Mouse (Mus musculus): ENCODE results near the gene Ergic2.
A peak's percentile ranks its signal among the peaks of the same experiment; 100 is the strongest.
"Not testable (repeated sequence)": the region's sequence is repeated elsewhere in the genome, so short reads cannot be mapped to it uniquely, and the experiment has no call there.

Ergic2 gene

DNA sequence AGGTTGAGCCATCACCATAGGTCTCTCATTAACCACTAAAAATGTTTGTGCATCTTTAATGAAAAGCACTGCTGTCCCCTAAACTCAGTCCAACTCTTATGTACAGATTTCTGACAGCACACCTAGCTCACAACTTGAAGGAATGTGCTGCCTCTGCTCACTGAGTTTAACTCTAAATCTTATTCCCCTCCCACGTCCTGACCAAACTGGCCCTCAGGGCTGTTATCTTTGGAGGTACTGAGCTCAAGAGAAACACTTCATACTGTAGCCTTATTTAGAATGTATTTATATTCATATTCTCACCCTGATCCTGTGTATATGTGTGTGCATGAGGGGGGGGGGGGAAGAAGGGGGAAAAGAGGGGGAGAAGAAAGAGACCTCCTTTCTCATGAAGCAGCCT lies 4.7 kb downstream of the Ergic2 start:
- no peak for DNase-seq

DNA sequence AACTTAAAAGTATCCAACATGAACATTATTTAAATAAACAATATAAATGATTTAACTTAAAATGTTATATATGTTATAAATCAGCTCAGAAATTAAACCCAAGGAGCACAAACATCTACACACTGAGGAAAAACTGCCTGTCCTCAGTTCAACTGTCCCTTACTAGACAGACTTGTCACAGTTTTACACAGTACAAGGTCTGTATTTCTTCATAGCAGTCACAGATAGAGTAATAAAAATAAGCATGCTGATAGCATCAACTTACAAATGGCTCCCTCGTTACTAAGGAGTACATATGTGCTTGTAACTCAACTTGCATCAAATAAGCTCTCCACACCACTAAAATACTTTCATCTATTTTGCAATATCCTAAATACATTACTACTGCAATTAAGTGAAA lies 7.0 kb downstream of the Ergic2 start:
- DNase-seq: no peak

DNA sequence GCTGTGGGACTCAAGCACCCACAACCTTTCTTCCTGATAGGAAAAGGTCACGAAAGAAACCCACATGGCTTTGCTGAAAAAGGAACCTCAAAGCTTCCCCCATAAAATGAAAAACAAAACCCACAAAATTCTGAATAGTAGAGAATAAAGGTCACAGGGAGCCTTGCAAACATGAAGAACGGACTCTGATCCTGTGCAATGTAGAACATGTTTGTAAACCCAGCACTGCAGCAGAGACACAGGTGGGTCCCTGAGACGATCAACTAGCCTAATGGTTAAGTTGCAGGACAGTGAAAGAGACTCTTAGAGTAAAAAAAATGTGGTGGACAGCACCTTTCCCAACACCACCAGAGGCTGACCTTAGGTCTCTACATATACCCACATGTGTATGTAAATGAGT lies 12.4 kb downstream of the Ergic2 start:
- no peak for DNase-seq

DNA sequence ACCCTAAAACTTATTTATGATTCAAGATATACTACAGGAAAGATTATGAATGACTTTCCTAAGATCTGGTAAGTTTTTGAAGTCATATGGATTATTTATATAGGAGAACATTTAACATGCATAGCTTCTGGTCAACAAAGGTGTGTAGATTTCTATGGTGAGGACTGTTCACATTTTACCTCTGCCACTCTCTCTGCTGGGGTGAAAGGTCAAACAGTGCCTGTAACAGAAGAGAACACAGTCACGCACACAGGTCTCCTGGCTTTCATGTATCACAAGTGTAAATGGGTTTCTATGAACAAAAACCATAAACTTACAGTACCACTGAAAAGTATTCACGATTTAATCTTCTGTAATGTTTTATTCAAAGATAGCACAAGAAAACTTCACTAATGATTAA lies 13.0 kb downstream of the Ergic2 start:
- no peak for DNase-seq

DNA sequence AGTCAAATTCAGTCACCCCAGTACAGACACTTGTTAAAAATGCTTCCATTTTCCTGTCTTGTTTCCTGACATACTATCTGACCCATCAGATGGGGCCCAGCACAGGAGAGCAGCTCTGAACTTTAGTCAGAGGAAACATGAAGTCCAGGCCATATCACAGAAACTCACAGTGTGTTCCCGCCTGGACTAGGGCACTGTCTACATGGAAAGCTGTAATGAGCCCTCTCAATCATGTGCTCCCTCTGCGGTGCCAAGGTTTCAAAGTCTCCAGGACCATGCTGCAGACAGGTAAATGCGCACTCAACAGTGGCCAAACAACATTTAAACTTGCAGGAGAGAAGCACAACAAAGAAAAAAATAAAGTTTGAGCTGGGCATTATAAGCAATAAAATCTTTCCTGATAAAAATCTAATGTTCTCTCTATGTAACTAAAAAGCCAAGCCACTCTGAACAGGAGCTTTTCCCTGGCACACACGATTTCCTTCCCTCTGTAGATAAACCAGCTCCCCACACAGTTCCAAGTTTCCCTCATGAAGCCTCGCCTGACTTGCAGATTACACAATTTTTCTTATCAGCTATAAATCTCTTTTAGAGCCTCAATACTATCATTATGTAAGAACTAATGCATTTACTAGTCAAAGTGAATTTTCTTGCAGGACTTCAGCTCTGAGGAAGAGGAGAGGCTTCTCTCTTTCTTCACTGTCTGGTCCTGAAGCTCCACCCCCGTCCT lies 18.0 kb downstream of the Ergic2 start:
- DNase-seq: no peak

DNA sequence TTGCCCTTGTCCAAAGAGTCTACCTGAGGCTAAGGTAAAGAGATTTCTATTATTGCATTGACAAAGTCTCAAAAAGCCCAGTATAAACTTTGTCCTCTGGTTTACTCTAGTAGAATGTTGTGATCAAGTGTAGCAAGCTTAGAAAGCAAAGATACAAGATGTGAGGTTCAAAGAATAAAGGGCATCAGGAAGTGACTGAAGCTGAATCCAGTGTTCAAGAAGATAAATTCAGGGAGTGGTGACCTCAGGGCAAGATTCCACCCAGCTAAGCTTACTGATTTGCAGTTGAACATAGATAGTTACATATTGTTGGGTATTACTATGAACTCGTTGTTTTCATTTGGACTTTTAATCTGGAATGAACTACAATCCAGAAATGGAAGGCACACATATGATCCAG lies 26.5 kb downstream of the Ergic2 start:
- no peak for DNase-seq

DNA sequence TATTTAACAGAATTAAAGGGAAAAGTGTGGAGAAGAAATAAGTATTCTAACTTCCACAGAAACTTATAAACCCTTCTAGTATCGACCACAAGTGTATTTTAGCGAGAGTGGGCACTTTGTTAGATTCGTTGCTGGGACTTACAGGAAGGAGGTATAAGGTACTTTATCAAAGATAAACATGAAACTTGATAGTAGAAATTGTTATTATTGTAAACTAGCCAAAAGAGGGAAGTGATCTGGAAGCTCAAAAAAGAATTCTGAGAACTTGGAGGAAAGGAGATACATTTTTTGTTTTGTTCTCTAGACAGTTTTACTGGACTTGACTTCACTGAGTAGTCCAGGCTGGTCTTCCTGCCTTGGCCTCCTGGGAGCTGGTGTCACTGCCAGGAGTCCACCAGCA lies 39.3 kb downstream of the Ergic2 start:
- no peak for DNase-seq

DNA sequence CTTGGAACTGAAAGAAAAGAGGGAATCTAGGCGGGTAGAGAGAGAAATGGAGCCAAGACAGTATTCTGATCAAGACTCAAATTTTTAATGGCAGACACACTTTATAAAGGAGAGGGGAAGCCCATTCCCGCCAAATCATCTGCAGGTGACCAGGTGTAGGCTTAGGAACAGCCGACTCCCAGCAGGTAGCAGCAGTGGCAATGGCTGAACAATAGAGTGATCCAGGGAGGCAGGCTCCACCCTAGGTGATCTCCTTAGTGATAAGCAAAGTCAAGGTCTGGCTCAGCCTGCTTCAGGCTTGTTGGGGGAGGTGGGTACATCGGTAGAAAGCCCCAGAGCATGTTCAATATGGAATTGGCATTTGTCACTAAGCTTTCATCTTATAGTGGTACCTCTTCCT lies 59.9 kb downstream of the Ergic2 start:
- not testable (repeated sequence) for DNase-seq

DNA sequence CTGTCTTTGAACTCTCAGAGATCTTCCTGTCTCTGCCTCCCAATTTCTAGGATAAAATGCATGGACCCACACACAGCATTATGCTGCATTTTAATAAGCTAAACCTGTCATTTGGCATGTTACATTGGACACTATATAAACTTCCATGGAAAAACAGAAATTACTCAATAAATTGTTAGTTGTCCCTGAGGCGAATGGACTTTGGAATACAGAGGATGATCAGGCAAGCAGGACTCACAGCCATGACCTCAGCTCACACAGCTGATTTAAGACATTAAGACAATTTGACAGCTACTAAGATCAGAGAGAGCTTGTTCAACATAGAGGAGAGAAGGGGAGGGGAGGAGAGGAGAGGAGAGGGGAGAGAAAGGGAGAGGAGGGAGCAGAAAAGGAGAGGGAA lies 69.8 kb downstream of the Ergic2 start:
- no peak for DNase-seq

DNA sequence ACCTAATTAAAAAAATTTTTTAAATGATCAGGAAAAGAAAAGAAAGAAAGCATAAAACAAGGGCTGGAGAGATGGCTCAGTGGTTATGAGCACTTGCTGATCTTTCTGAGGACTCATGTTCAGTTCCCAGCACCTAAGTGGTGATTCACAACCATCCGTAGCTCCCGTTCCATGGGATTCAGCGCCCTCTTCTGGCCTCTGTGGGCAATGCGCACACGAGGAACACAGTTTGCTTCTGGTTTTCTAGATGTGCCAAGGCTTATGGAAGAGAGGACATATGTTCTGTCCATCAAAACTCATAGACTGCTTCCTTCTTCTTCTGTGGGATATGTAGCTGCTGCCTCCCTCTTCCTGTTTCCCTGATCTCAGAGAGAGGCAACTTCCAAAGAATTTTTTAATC lies 70.3 kb downstream of the Ergic2 start:
- no peak for DNase-seq

DNA sequence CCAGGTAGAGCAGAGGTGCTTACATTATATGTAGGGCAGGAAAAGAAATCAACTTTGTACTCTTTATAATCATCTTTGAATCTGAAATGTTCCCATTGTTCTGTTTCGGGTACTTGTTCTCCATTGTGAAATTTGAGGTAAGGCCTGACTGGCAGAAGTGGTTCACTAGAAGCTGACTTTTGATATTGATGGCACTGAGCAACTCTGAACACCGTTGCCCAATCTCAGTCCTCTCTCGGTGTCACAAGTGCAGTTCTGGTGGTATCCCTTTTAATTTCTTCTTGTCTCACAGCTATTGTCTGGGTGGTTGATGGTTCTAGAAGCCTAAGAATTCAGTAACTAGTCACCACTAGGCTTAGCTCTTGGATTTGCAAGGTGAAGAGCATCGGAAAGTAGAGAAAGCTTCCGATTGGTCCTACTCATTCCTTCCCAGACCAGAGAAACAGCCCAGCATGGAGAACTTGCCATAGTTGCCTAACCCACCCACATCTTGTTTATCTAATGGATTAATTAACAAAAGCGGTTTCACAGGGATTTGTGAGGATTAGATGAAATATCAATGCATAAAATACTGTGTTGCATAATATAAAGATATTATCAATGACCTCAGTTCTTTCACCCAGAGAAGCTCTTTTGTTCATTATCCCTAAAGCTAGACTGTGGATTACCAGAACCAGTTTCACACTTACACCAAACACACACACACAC lies 72.7 kb downstream of the Ergic2 start:
- DNase-seq: no peak

DNA sequence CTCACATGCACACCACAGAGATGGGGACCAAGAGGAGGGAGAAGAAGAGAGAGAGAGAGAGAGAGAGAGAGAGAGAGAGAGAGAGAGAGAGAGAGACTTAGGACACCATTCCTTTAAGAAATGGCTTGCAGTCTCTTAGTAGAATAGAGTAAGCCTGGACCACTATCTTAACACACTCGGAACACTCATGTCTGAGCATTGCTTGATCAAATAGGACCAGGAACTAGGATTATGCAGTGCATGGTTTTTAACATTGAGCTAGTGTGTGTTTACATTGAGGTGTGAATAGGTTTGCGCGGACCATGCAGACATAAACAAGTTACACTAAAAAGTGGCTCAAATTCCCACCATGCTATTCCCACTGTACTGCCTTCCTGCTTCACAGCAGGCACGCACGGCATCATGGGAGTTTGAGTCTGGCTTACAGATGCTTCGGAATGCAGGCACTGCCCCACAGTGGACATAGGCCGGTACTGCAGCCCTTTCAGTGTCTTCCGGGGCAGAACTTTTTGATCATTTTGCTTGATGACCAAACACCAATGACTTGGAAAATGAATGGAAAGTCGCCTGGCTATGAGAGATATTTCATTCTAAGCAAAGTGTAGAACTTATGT lies 76.3 kb downstream of the Ergic2 start:
- peak; percentile 33 to 44 for DNase-seq

DNA sequence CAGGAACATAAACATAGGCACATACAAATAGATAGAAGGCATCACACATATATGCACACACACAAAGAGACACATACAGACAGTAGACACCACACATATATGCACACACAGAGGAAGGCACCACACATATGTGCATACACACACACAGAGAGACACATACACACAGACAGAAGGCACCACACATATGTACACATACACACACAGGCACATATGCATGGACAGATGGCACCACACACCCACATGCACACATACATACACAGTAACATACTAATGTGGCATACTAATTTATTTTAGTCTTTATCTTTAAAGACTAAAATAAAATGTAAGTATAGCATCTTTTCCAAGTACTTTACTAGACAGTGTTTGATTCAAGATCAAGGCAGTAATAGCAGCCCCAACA lies 78.6 kb downstream of the Ergic2 start:
- DNase-seq: no peak

DNA sequence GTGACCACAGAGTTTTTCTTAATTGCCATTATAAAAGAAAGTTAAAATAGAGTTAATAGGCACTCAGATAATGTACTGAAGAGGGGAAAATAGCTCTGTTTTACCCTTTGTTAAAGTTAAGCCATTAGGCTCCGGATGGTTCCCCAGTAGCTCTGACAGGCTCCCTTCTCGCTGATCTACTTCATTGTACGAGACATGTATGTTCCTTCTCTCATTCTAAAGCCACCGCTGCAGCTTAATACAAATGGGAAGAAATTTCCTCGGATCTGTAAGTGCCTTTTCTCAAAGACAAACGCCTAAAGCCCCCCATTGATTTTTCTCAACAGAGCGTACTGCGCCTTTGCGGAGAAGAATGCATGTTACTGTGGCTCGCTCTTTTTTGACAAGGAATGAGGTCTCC lies 79.9 kb downstream of the Ergic2 start:
- no peak for DNase-seq
